Mouse (Mus musculus): ENCODE data around the gene E030030I06Rik.

GRCm38 (mm10) chr10:22074531-22074930 lies 74.5 kb downstream of the E030030I06Rik start:
- TF ChIP-seq EP300 (IDR thresholded peaks at IDR 0.05; ENCODE audit: insufficient read depth, low read depth, low read length) (no peak), POLR2A (IDR thresholded peaks at IDR 0.05; ENCODE audit: insufficient read depth, low read depth, low read length) (no peak)

Measured in heart, adult 2 months (tissue).